Mouse (Mus musculus): ENCODE results near the gene Gm21981.
A peak's percentile ranks its signal among the peaks of the same experiment; 100 is the strongest.

The Gm21981 gene

GRCm38 (mm10) chr17:47702548-47703345, 8.5 kb upstream of the Gm21981 start:
- no peak for DNase-seq (ENCODE audit: low spot score)

GRCm38 (mm10) chr17:47701793-47702192, 7.5 kb upstream of the Gm21981 start:
- no peak for DNase-seq (ENCODE audit: low spot score)

GRCm38 (mm10) chr17:47699055-47699454, 4.8 kb upstream of the Gm21981 start:
- DNase-seq (ENCODE audit: low spot score) = no peak

- no peak for DNase-seq (ENCODE audit: low spot score)
Observed at GRCm38 (mm10) chr17:47698156-47698555, 3.9 kb upstream of the Gm21981 start.

- DNase-seq (ENCODE audit: low spot score) = no peak
Observed at GRCm38 (mm10) chr17:47695337-47695710, 1.1 kb upstream of the Gm21981 start.

GRCm38 (mm10) chr17:47694503-47695336, 465 bp upstream of the Gm21981 start, which contains the start of gene Prickle4:
Gene Prickle4, minus strand, starts transcription at chr17:47694736.
- DNase-seq (ENCODE audit: low spot score) = peak; percentile 97

GRCm38 (mm10) chr17:47693671-47694441, 399 bp downstream of the Gm21981 start:
- DNase-seq (ENCODE audit: low spot score) = no peak

- no peak for DNase-seq (ENCODE audit: low spot score)
Observed at GRCm38 (mm10) chr17:47691650-47692049, 2.6 kb downstream of the Gm21981 start.

- DNase-seq (ENCODE audit: low spot score) = no peak
Observed at GRCm38 (mm10) chr17:47689894-47690293, 4.4 kb downstream of the Gm21981 start.

GRCm38 (mm10) chr17:47688608-47689575, 5.4 kb downstream of the Gm21981 start, which contains the start of gene Frs3:
Gene Frs3, plus strand, starts transcription at chr17:47689030.
- peak; percentile 50 for DNase-seq (ENCODE audit: low spot score)

- no peak for DNase-seq (ENCODE audit: low spot score)
Observed at GRCm38 (mm10) chr17:47688344-47688607, 6.0 kb downstream of the Gm21981 start, which contains the start of gene Tomm6. Gene Tomm6, minus strand, starts transcription at chr17:47688386.

GRCm38 (mm10) chr17:47687409-47688343, 6.6 kb downstream of the Gm21981 start:
- DNase-seq (ENCODE audit: low spot score) = peak; percentile 97

- DNase-seq (ENCODE audit: low spot score) = no peak
Observed at GRCm38 (mm10) chr17:47682836-47683235, 11.4 kb downstream of the Gm21981 start.

GRCm38 (mm10) chr17:47678702-47679101, 15.6 kb downstream of the Gm21981 start:
- no peak for DNase-seq (ENCODE audit: low spot score)

GRCm38 (mm10) chr17:47678238-47678637, 16.0 kb downstream of the Gm21981 start:
- no peak for DNase-seq (ENCODE audit: low spot score)

GRCm38 (mm10) chr17:47676581-47676980, 17.7 kb downstream of the Gm21981 start:
- DNase-seq (ENCODE audit: low spot score) = peak; percentile 88

- DNase-seq (ENCODE audit: low spot score) = no peak
Observed at GRCm38 (mm10) chr17:47672311-47673111, 21.7 kb downstream of the Gm21981 start.

- DNase-seq (ENCODE audit: low spot score) = no peak
Observed at GRCm38 (mm10) chr17:47671988-47672310, 22.3 kb downstream of the Gm21981 start.

- DNase-seq (ENCODE audit: low spot score) = no peak
Observed at GRCm38 (mm10) chr17:47669166-47669565, 25.1 kb downstream of the Gm21981 start.

Data from adipocyte (in vitro differentiated cells).